Mouse (Mus musculus) spleen, adult 2 months (tissue): Measurements from ENCODE around the gene Maco1.

Source experiments
- CTCF ChIP-seq: fragments of 200-500 bp; IDR thresholded peaks from 2 replicates; pipeline ENCODE4 v1.5.1; 2011; ENCODE audit warnings: mild to moderate bottlenecking, inconsistent platforms; ENCODE audit not compliant: insufficient read depth, insufficient read length, insufficient replicate concordance; ENCODE audit errors: extremely low read depth
- POLR2A ChIP-seq: fragments of 200-500 bp; IDR thresholded peaks from 2 replicates; pipeline ENCODE4 v1.6.1; 2011; ENCODE audit warnings: low read depth, low read length, inconsistent platforms

DNA sequence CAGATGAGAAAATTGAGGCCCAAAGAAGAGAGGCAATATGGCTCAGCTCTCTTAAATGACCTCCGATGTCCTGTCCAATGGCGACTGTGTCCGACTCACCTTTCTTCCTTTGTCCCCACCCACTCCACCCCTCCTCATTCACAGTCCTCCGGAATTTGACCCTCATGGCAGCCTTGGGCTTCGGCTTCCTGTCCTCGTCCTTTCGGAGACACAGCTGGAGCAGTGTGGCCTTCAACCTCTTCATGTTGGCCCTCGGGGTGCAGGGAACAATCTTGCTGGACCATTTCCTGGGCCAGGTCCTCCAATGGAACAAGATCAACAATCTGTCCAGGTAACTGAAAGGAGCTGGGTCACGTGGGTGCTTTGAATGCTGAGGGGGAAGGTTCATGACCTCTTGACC, 23.0 kb upstream of the Maco1 start:
- no peak for TF ChIP-seq POLR2A
- no peak for TF ChIP-seq CTCF
